Mouse (Mus musculus) spleen, adult 2 months (tissue): Measurements from ENCODE around the gene Cars. TPM values are rescaled to one million over a fixed set of nuclear protein-coding genes. Genes with fewer than 3 reads are reported as not detected.
"Not testable (repeated sequence)": the region's sequence is repeated elsewhere in the genome, so short reads cannot be mapped to it uniquely, and the experiment has no call there.

Experiments used
- DNase-seq, 2 experiments: peaks; one replicate each; pipeline versions ENCODE4 v3.0.0 to v3.0.0-alpha.2; 2012 to 2021; ENCODE audit warnings: low spot score in 2 of 2, low read depth in 1 of 2
- H3K27ac ChIP-seq: fragments of 200-500 bp; 2 replicates; pipeline ENCODE4 v1.5.1; 2012; ENCODE audit warnings: low read length, inconsistent platforms; ENCODE audit not compliant: insufficient read depth
- H3K27me3 ChIP-seq: fragments of 200-500 bp; 2 replicates; pipeline ENCODE4 v1.6.1; 2012; ENCODE audit warnings: mild to moderate bottlenecking, moderate library complexity, low read length, inconsistent platforms; ENCODE audit not compliant: control insufficient read depth, insufficient read depth
- H3K36me3 ChIP-seq: fragments of 200-500 bp; 2 replicates; pipeline ENCODE4 v1.6.1; 2012; ENCODE audit warnings: mild to moderate bottlenecking, low read length, inconsistent platforms; ENCODE audit not compliant: control insufficient read depth, insufficient read depth
- H3K4me1 ChIP-seq: fragments of 200-500 bp; 2 replicates; pipeline ENCODE4 v1.6.1; 2011; ENCODE audit warnings: inconsistent platforms; ENCODE audit not compliant: control insufficient read depth, insufficient read depth, insufficient read length
- H3K4me3 ChIP-seq: fragments of 200-500 bp; 2 replicates; pipeline ENCODE4 v1.5.1; 2011; ENCODE audit warnings: mild to moderate bottlenecking, inconsistent platforms; ENCODE audit not compliant: insufficient read depth, insufficient read length; ENCODE audit errors: extremely low read depth
- CTCF ChIP-seq: fragments of 200-500 bp; IDR thresholded peaks from 2 replicates; pipeline ENCODE4 v1.5.1; 2011; ENCODE audit warnings: mild to moderate bottlenecking, inconsistent platforms; ENCODE audit not compliant: insufficient read depth, insufficient read length, insufficient replicate concordance; ENCODE audit errors: extremely low read depth
- POLR2A ChIP-seq: fragments of 200-500 bp; IDR thresholded peaks from 2 replicates; pipeline ENCODE4 v1.6.1; 2011; ENCODE audit warnings: low read depth, low read length, inconsistent platforms
- WGBS: fragments of 180-500 bp; shearing (Covaris S2); methylation state at CpG from one replicate; pipeline ENCODE4 v1.1.7; 2018; 5-methylcytosine and 5-hydroxymethylcytosine counted together
- polyA plus RNA-seq: library from polyadenylated mRNA; depleted of rRNA; stranded (reverse); fragments of >200 nt; gene quantifications from 2 replicates; pipeline ENCODE4 v1.2.3, GENCODE M21; 2012; rRNA removed

Gene Cars
- polyA plus RNA-seq = 12.0 and 12.2 TPM in 2 replicates

DNA sequence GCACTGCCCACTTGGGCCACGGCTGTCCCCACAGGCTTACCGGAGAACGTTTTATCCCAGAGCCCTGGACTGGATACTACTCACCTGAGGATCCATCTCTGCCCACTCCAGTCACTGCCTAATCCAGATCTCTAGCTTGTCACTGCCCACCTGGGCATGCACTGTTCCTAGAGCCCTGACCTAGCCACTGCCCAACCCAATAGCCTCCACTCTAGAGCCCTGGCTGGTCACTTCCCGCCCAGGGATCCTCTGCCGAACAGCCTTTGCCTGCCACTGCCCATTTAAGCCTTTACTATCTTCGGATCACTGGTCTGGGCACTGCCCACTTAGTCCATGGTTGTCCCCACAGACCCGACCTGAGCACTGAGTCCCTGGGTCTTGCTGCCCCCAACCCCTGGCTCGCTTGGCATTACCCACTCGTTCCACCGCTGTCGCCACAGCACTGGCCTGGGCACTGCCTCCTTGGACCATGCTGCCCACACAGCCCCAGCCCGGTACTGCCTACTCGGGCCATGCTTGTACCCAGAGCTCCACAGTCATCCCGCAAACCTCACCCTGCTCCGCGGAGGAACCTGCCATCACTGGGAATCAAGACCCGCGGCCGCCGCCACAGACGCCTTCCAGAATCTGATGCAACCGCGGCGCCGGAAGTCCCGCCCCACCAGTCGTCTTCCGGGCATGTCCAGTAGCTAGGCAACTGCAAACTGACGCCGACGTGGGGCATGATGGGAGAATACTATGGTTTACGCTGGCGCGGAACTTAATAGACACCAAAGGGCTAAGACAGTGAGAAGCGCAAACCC is at the start of gene Cars:
Gene Cars, minus strand, starts transcription at position 663 of the 803 bp plus-strand sequence.
- H3K27ac ChIP-seq = peak within 1 kb of the TSS; percentile 39; the same call in 1 of the 2 replicates
- H3K36me3 ChIP-seq = no peaks in the 10 kb centered on the region

DNA sequence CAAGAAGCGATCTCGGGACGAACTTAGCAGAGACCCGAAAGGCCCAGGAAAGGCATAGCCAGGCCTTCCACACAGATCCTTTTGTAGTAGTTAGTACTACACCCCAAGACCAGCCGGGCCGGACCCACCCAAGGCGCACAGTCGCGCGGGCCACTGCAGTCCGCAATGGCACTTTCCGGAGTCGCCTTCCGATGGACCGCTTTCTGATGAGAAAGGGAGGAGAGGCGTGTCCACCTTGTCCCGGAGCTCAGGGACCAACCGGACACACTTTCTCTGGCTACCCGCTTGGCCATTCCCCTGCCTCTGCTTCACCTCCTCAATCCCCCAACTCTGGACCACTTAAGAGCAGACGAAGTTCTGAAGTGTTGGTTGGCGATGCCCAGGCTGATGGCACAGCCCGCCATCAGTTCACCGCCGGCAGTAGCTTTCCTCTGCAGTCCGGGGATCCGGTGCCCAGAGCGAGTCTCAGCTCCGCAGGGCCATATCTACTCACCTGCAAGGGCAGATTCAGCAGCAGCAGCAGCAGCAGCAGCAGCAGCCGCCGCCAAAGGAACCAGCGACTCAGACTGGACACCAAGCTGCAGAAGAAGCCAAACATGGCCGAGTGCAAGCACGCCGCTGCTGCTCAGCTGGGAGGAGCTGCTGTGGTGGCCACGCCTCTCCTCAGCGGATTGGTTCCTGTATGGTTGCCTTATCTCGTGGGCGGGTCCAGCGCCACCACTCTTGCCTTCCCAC is 49.3 kb upstream of the Cars start, which contains the start of gene Tnfrsf22:
Gene Tnfrsf22, minus strand, starts transcription at position 628 of the 735 bp plus-strand sequence.
- Histone ChIP-seq H3K27ac (no peak within 1 kb of the TSS), H3K4me1 (no peaks in the 10 kb centered on the region), H3K4me3 (peak within 1 kb of the TSS; percentile 83), H3K36me3 (no peaks in the 10 kb centered on the region), H3K27me3 (no peaks in the 10 kb centered on the region)
- no peak; the same call in 1 of the 2 replicates for TF ChIP-seq POLR2A
- TF ChIP-seq CTCF = no peak
- peak; percentile 67 to 81 for DNase-seq
- WGBS = 5% methylated on average over 39 of the region's 39 CpGs

More for the DNA sequence above, at the start of gene Cars:
- DNase-seq = peak; percentile 97
- TF ChIP-seq POLR2A (no peak; the same call in 1 of the 2 replicates), CTCF (no peak)
- Histone ChIP-seq H3K4me1 (peaks cover 8% of the 10 kb centered on the region; the same call in 1 of the 2 replicates), H3K27me3 (no peaks in the 10 kb centered on the region), H3K4me3 (peak within 1 kb of the TSS; percentile 84)
- WGBS = 2% methylated on average over 35 of the region's 35 CpGs

DNA sequence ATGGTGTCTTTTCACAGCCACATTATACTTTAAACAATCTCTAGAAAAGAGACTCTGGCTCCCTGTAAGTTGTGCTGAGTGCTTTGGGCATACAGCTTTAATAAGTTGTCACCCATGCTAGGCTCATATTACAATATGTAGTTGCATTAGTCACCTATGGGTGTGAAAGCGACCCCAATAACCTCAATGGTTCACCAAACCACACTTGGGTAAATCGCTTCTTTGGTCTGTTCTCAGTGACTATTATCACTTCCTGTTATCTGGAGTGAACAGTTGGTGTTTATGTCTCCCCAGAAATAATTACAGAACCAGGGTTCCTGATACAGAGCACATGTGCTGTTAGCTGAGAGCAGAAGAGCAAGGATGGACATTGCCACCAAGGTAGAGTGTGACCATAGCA is 44.1 kb upstream of the Cars start:
- not testable (repeated sequence) for H3K4me1 ChIP-seq, H3K27ac ChIP-seq, DNase-seq, H3K4me3 ChIP-seq, H3K27me3 ChIP-seq, H3K36me3 ChIP-seq
- WGBS = 57% methylated on average over 2 of the region's 2 CpGs

DNA sequence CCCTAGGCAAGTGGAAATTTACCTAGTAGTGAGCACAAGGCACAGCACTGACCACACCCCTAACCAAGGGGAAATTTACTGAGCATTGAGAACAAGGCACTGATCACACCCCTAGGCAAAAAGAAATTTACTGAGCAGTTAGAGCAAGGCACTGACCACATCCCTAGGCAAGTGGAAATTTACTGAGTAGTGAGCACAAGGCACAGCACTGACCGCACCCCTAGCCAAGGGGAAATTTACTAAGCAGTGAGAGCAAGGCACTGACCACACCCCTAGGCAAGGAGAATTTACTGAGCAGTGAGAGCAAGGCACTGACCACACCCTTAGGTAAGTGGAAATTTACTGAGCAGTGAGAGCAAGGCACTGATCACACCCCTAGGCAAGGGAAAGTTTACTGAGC is 36.8 kb upstream of the Cars start:
- no peak for DNase-seq
- Histone ChIP-seq H3K4me3 (no peak overlapping the region), H3K36me3 (no peaks in the 10 kb centered on the region), H3K27ac (no peak overlapping the region), H3K4me1 (no peaks in the 10 kb centered on the region), H3K27me3 (no peaks in the 10 kb centered on the region)
- 90% methylated on average over 1 of the region's 1 CpGs for WGBS
- TF ChIP-seq CTCF (no peak), POLR2A (no peak)

DNA sequence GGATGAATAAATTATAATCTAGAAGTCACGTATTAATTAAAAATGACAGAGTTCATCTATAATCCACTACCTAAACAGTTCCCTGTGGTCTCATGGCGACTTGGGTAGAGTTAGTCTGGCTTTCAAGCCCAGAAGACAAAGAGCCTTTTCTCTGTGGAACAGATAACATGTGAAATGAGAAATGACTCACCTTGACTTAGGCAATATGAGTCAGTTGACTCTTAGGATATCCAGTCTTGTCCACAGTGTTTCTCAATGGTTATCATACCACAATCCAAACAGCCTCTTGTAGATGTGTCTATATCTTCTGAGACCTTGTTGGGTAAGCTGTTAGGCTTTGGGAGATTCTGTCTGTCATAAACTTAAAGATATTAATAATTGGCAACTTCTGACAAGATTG is 31.6 kb upstream of the Cars start:
- no peak for TF ChIP-seq POLR2A
- no peak for TF ChIP-seq CTCF
- no peak overlapping the region for H3K27ac ChIP-seq
- no peaks in the 10 kb centered on the region for H3K27me3 ChIP-seq
- peaks cover 7% of the 10 kb centered on the region; the same call in 1 of the 2 replicates for H3K4me1 ChIP-seq
- H3K4me3 ChIP-seq = no peak overlapping the region
- H3K36me3 ChIP-seq = no peaks in the 10 kb centered on the region
- WGBS = 89% methylated on average over 2 of the region's 2 CpGs
- no peak for DNase-seq

DNA sequence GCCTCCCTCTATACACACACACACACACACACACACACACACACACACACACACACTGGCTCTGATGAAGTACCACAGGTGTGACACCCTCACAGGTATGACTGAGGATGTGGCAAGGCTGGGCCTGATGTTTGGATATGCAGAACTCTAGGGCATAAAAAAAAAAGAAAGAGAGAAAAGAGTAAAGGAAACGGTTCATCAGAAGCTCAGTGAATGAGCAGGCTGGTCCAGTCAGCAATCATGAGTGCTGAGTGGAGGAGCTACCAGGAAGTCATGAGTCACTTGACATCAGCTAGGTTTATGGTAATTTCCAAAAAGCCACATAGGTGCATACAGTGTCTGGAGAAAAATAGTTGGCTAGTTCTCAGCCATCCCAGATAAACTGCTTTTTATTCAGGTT is 29.6 kb upstream of the Cars start:
- no peaks in the 10 kb centered on the region for H3K27me3 ChIP-seq
- peaks cover 17% of the 10 kb centered on the region for H3K4me1 ChIP-seq
- no peak for DNase-seq
- WGBS = 6% methylated on average over 1 of the region's 1 CpGs
- no peak overlapping the region for H3K4me3 ChIP-seq
- TF ChIP-seq CTCF (no peak), POLR2A (no peak)
- no peaks in the 10 kb centered on the region for H3K36me3 ChIP-seq
- H3K27ac ChIP-seq = peak overlapping the region; percentile 54; the same call in 1 of the 2 replicates

DNA sequence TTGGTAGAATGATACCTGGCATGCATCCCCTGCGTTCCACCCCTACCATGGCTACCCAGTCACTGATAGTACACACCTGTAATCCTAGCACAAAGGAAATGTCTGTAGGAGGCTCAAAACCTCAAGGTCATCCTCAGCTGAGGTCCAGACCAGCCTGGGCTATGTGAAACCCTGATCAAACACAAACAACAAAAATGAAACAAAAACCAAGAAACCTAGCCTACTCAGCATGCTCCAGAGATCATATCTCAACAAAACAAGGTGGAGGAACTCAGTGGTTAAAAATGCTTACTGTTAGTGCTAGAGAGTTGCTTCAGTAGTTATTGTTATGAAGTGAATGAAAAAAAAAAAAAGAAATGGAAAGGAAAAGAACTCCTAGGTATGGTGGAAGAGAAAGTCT is 28.6 kb upstream of the Cars start, which contains the start of gene Tnfrsf26:
Gene Tnfrsf26, minus strand, starts transcription at position 183 of the 400 bp plus-strand sequence.
- no peak for DNase-seq
- no peak for TF ChIP-seq CTCF
- no peak for TF ChIP-seq POLR2A
- peak within 1 kb of the TSS; percentile 57 for H3K4me3 ChIP-seq
- peak within 1 kb of the TSS; percentile 86 for H3K27ac ChIP-seq
- 57% methylated on average over 1 of the region's 1 CpGs for WGBS
- H3K36me3 ChIP-seq = no peaks in the 10 kb centered on the region
- no peaks in the 10 kb centered on the region for H3K27me3 ChIP-seq
- H3K4me1 ChIP-seq = peaks cover 17% of the 10 kb centered on the region
